Mouse (Mus musculus) small intestine, adult 2 months (tissue): Measurements from ENCODE around the gene Hipk2.

ENCODE experiments used
- CTCF ChIP-seq: fragments of 200-500 bp; IDR thresholded peaks from 2 replicates; pipeline ENCODE4 v1.5.1; 2012; ENCODE audit warnings: low read depth, mild to moderate bottlenecking, control low read depth, inconsistent platforms, low read length, moderate library complexity, mixed read lengths; ENCODE audit not compliant: insufficient replicate concordance, insufficient read length; ENCODE audit errors: extremely low read depth
- POLR2A ChIP-seq: fragments of 200-500 bp; IDR thresholded peaks from 2 replicates; pipeline ENCODE4 v1.6.1; 2012; ENCODE audit warnings: low read depth, mild to moderate bottlenecking, control low read depth, inconsistent platforms, low read length, moderate library complexity

DNA sequence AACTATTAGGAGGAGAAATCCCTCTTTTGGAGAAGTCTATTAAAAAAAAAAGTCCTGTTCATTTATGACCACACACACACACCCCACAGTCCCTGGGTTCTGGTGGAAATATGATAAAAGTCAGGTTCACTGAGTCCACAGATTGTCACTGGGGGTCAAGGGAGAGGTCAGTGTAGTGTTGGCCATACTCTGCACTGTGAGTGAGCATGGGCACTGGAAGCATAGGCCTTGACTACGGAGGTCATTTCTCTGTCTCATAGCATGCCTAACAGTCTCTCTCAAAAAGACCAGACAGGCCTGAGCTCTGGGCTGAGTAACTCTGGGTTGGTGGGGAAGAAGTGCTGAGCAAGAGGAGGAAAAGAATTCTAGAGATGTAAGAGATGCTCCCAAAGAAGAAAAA is 2.6 kb downstream of the Hipk2 start:
- TF ChIP-seq CTCF (no peak), POLR2A (no peak)
